In genomic region chr2:157983276-157983675, GRCm38 (mm10) we compare ENCODE assay signal across 31 mouse cellular contexts.
"Had no signal": no experiment of that assay in that cellular context is flagged by ENCODE, and none has a peak within 500 bp of the region (broad histone marks: within the 10 kb centered on the region; RNA-seq: fewer than 3 reads in every experiment).

No protein-coding gene starts in this region.

- H3K4me3 ChIP-seq: heart, embryonic 12.5 days; heart, embryonic 13.5 days; heart, embryonic 15.5 days; hindbrain, embryonic 10.5 days; hindbrain, embryonic 12.5 days; hindbrain, embryonic 13.5 days; hindbrain, embryonic 15.5 days; intestine, embryonic 15.5 days; kidney, embryonic 15.5 days; left cerebral cortex, adult 2 months had no signal

- H3K27ac ChIP-seq: heart, embryonic 13.5 days; heart, embryonic 15.5 days; hindbrain, embryonic 10.5 days; hindbrain, embryonic 12.5 days; hindbrain, embryonic 13.5 days; hindbrain, embryonic 14.5 days; hindbrain, embryonic 15.5 days; hindbrain, postnatal 0 days; intestine, embryonic 15.5 days; kidney, embryonic 15.5 days; kidney, postnatal 0 days; left cerebral cortex, adult 2 months had no signal

- DNase-seq: heart, postnatal 10 days; heart, postnatal 14 days; heart, postnatal 36 days; kidney, adult 11 months; kidney, adult 18-20 months; kidney, adult 2 months; kidney, adult 8-10 months; kidney, adult 9 months; kidney, postnatal 10 days; kidney, postnatal 14 days; kidney, postnatal 25 days; kidney, postnatal 36 days; kidney, postnatal 4 days; layer of hippocampus, adult 9-11 months had no signal

- ATAC-seq: hindbrain, embryonic 16.5 days; hindbrain, postnatal 0 days; inflammation-experienced regulatory T-cells, adult 6 months; intestine, embryonic 15.5 days; intestine, embryonic 16.5 days; intestine, postnatal 0 days had no signal
